Mouse (Mus musculus) C2C12 (cell line): ENCODE results near the gene Sar1a.

Experiments used
- CEBPB ChIP-seq: IDR thresholded peaks from one replicate; pipeline ENCODE4 v1.6.1; 2011; ENCODE audit warnings: low read depth, mild to moderate bottlenecking, control low read depth, moderate library complexity
- CTCF ChIP-seq: IDR thresholded peaks from one replicate; pipeline ENCODE4 v1.5.1; 2011; ENCODE audit not compliant: control insufficient read depth, insufficient read depth, insufficient read length
- USF1 ChIP-seq: IDR thresholded peaks from one replicate; pipeline ENCODE4 v1.6.1; 2011; ENCODE audit warnings: low read depth, mild to moderate bottlenecking, control low read depth, moderate library complexity

DNA sequence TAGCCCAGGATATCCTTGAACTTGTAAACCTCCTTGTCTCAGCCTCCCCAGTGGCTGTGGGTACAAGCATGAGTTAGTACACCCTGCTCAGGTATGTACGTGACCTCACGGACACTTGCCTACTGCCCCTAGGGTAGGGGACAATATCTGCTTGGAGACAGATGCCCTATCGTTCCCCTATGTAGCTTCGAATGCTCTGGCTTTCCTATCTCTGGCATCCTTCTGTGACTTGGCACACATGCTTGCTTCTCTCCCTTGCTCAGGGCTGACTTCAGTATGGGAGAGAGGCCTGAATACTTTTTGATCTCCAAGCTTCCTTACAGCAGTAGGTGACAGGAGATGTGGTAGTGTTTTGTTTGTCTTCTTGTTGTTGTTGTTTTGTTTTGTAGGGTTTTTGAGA lies 34.0 kb downstream of the Sar1a start:
- TF ChIP-seq CTCF: no peak
- no peak for TF ChIP-seq USF1
- no peak for TF ChIP-seq CEBPB
